Mouse (Mus musculus): ENCODE measurements around the gene Draxin.

DNA sequence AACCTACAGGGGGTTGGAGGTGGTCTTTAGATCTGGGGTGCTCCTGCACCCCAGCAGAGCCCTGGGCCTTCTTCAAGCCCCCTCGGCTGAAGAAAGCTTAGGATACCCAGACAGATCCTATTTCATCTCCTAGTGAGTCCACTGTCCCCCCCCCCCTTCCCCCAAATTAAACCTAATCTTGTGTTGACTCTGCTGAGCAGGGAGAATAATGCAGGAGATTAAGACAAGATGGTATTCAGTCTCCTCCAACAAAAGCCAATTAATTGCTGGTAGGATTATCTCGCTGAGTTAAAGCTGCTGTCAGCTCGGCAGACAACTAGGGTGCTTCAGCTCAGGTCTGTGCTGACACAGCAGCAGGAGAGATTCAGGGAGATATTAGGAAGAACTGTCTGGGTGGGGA is 40.8 kb upstream of the Draxin start:
- no peak for TF ChIP-seq CTCF (IDR thresholded peaks at IDR 0.05; ENCODE audit: borderline replicate concordance, insufficient read depth, low read length)
- TF ChIP-seq POLR2A (IDR thresholded peaks at IDR 0.05; ENCODE audit: low read depth, low read length) = no peak

Measured in embryonic fibroblast, embryonic 13.5 days (primary cell).